Mouse (Mus musculus) bone marrow macrophage, adult 2 months (primary cell): ENCODE results near the gene Aspn.

ENCODE experiments used
- CTCF ChIP-seq: IDR thresholded peaks from 2 replicates; pipeline ENCODE4 v1.5.1; 2012; ENCODE audit warnings: low read depth, mild to moderate bottlenecking, low read length, moderate library complexity
- POLR2A ChIP-seq: IDR thresholded peaks from 2 replicates; pipeline ENCODE4 v1.6.1; 2012; ENCODE audit warnings: mild to moderate bottlenecking, low read depth, low read length, borderline replicate concordance

DNA sequence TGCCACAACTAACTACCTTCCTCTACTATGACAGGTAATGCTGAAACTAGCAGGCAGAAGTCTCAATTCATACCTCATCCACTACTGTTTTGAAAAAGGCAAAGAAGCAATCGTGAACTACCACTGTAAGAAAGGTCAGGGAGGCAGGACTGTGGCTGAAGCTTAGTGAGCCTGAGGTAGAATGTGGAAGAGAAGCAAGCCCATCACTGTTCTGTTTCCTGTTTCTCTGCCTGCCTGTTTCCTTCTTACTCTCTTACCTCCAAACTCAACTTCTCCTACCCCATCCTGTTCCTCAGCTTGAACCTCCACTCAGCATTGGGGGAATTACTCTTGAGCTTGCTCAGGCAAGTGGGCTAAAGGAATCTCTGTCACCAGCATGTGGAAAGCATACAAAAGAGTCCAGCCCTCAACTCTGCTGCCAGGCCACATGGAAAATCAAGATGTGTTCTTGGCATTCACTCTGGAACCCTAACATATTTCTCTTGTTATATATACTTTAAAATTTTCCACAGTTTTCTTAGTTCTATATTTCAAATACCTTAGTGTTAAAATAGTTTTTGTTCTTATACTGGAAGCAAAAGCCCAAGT is 3.4 kb downstream of the Aspn start:
- TF ChIP-seq CTCF (no peak), POLR2A (no peak)
